Mouse (Mus musculus) lung, adult 2 months (tissue): Measurements from ENCODE around the gene Mrgprd.

Source experiments
- CTCF ChIP-seq: fragments of 200-500 bp; IDR thresholded peaks from 2 replicates; pipeline ENCODE4 v1.5.1; 2011; ENCODE audit warnings: mild to moderate bottlenecking, low read length, control low read depth; ENCODE audit not compliant: insufficient read depth
- POLR2A ChIP-seq: fragments of 200-500 bp; IDR thresholded peaks from 2 replicates; pipeline ENCODE4 v1.6.1; 2011; ENCODE audit warnings: low read depth, mild to moderate bottlenecking, control low read depth, low read length, borderline replicate concordance; ENCODE audit errors: extremely low read depth

GRCm38 (mm10) chr7:145291847-145292246 is 22.8 kb upstream of the Mrgprd start:
- TF ChIP-seq POLR2A: no peak
- TF ChIP-seq CTCF: no peak
